Mouse (Mus musculus) stomach, embryonic 14.5 days (tissue): ENCODE results near the gene Dusp15. TPM values are rescaled to one million over a fixed set of nuclear protein-coding genes. Genes with fewer than 3 reads are reported as not detected.
A peak's percentile ranks its signal among the peaks of the same experiment; 100 is the strongest.

Source experiments
- ATAC-seq: fragments of 200-750 bp; cut with Nextera tagmentation; 2 replicates; pipeline ENCODE4 v1.8.0; 2017; ENCODE audit warnings: low read depth, moderate TSS enrichment; ENCODE audit not compliant: insufficient number of reproducible peaks, insufficient read depth, low FRiP score
- H3K27ac ChIP-seq: fragments of 300-500 bp; sonication (generic); 2 replicates; pipeline ENCODE4 v1.5.1; 2014; ENCODE audit warnings: mild to moderate bottlenecking, low read length, moderate library complexity, mixed read lengths
- H3K27me3 ChIP-seq: fragments of 300-500 bp; sonication (generic); 2 replicates; pipeline ENCODE4 v1.6.1; 2014; ENCODE audit warnings: low read length, control low read depth, mixed read lengths; ENCODE audit not compliant: control insufficient read depth, insufficient read depth
- H3K36me3 ChIP-seq: fragments of 300-500 bp; sonication (generic); 2 replicates; pipeline ENCODE4 v1.6.1; 2014; ENCODE audit warnings: mild to moderate bottlenecking, control low read depth, low read length, moderate library complexity, mixed read lengths; ENCODE audit not compliant: control insufficient read depth, insufficient read depth
- H3K4me1 ChIP-seq: fragments of 300-500 bp; sonication (generic); 2 replicates; pipeline ENCODE4 v1.6.1; 2014; ENCODE audit warnings: low read length, control low read depth, mixed read lengths; ENCODE audit not compliant: control insufficient read depth, insufficient read depth
- H3K4me2 ChIP-seq: fragments of 300-500 bp; sonication (generic); replicated peaks from 2 replicates; pipeline ENCODE4 v1.6.1; 2014; ENCODE audit warnings: low read depth, low read length, control low read depth
- H3K4me3 ChIP-seq: fragments of 300-500 bp; sonication (generic); 2 replicates; pipeline ENCODE4 v1.5.1; 2014; ENCODE audit warnings: low read depth, low read length, control low read depth
- H3K9ac ChIP-seq: fragments of 300-500 bp; sonication (generic); replicated peaks from 2 replicates; pipeline ENCODE4 v1.6.1; 2014; ENCODE audit warnings: low read depth, mild to moderate bottlenecking, control low read depth, low read length, moderate library complexity, mixed read lengths
- H3K9me3 ChIP-seq: fragments of 300-500 bp; sonication (generic); 2 replicates; pipeline ENCODE4 v1.6.1; 2016; ENCODE audit warnings: low read depth, low read length, control low read depth; ENCODE audit not compliant: control insufficient read depth
- WGBS: fragments of 180-500 bp; shearing (Covaris S2); extraction: QIAGEN DNeasy Blood & Tissue Kit; methylation state at CpG from one replicate; pipeline ENCODE4 v1.1.7; 2014; 5-methylcytosine and 5-hydroxymethylcytosine counted together
- polyA plus RNA-seq: library from polyadenylated mRNA; unstranded; fragments of >200 nt; fragmentation: Nextera tagmentation; extraction: Ambion mirVana; gene quantifications from 2 replicates; pipeline ENCODE4 v1.2.1, GENCODE M21; 2014

The Dusp15 gene
- polyA plus RNA-seq, 1 experiment from 2014 or later = 0.13 TPM

GRCm38 (mm10) chr2:152905036-152905829, 46.3 kb downstream of the Dusp15 start:
- Histone ChIP-seq H3K4me2 (no peak overlapping the region), H3K27ac (no peak overlapping the region), H3K9me3 (no peaks in the 10 kb centered on the region), H3K4me3 (no peak overlapping the region), H3K36me3 (no peaks in the 10 kb centered on the region), H3K4me1 (peaks cover 19% of the 10 kb centered on the region), H3K9ac (no peak overlapping the region), H3K27me3 (no peaks in the 10 kb centered on the region)
- 44% methylated on average over 11 of the region's 11 CpGs for WGBS
- 0 out of 2 replicates have a peak, but pooled peaks have one; percentile 12 for ATAC-seq

- Histone ChIP-seq H3K27ac (no peak overlapping the region), H3K9ac (no peak overlapping the region), H3K9me3 (no peaks in the 10 kb centered on the region), H3K4me3 (no peak overlapping the region), H3K27me3 (no peaks in the 10 kb centered on the region), H3K4me2 (no peak overlapping the region), H3K36me3 (no peaks in the 10 kb centered on the region), H3K4me1 (peaks cover 19% of the 10 kb centered on the region)
- WGBS = 59% methylated on average over 5 of the region's 5 CpGs
- no peak for ATAC-seq
These were observed 47.3 kb downstream of the Dusp15 start for GRCm38 (mm10) chr2:152904127-152904643.

- 70% methylated on average over 4 of the region's 4 CpGs for WGBS
- no peaks in the 10 kb centered on the region for H3K36me3 ChIP-seq
- ATAC-seq = no peak
- no peak overlapping the region for H3K4me2 ChIP-seq
- peaks cover 19% of the 10 kb centered on the region for H3K4me1 ChIP-seq
- H3K9ac ChIP-seq = no peak overlapping the region
- no peaks in the 10 kb centered on the region for H3K27me3 ChIP-seq
- H3K27ac ChIP-seq = no peak overlapping the region; the same call in 1 of the 2 replicates
- H3K4me3 ChIP-seq = no peak overlapping the region
- H3K9me3 ChIP-seq = no peaks in the 10 kb centered on the region
These were observed 47.9 kb downstream of the Dusp15 start for GRCm38 (mm10) chr2:152903586-152903985.

- Histone ChIP-seq H3K27ac (no peak overlapping the region), H3K36me3 (no peaks in the 10 kb centered on the region), H3K27me3 (no peaks in the 10 kb centered on the region), H3K4me2 (no peak overlapping the region), H3K9me3 (no peaks in the 10 kb centered on the region), H3K9ac (no peak overlapping the region), H3K4me1 (peaks cover 19% of the 10 kb centered on the region), H3K4me3 (no peak overlapping the region)
- no peak for ATAC-seq
- WGBS = 38% methylated on average over 3 of the region's 3 CpGs
These were observed 48.8 kb downstream of the Dusp15 start for GRCm38 (mm10) chr2:152902658-152903057.

GRCm38 (mm10) chr2:152901296-152901695, 50.2 kb downstream of the Dusp15 start:
- no peak for ATAC-seq
- no peaks in the 10 kb centered on the region for H3K27me3 ChIP-seq
- H3K36me3 ChIP-seq = no peaks in the 10 kb centered on the region; the same call in 1 of the 2 replicates
- peaks cover 8% of the 10 kb centered on the region for H3K4me1 ChIP-seq
- H3K9me3 ChIP-seq = no peaks in the 10 kb centered on the region
- H3K4me3 ChIP-seq = no peak overlapping the region
- 91% methylated on average over 15 of the region's 15 CpGs for WGBS
- no peak overlapping the region for H3K4me2 ChIP-seq
- no peak overlapping the region for H3K27ac ChIP-seq
- no peak overlapping the region for H3K9ac ChIP-seq

- WGBS = 66% methylated on average over 6 of the region's 6 CpGs
- Histone ChIP-seq H3K27me3 (no peaks in the 10 kb centered on the region), H3K4me1 (no peaks in the 10 kb centered on the region), H3K36me3 (peaks cover 12% of the 10 kb centered on the region; the same call in 1 of the 2 replicates), H3K4me3 (no peak overlapping the region), H3K9ac (no peak overlapping the region), H3K9me3 (no peaks in the 10 kb centered on the region), H3K4me2 (no peak overlapping the region), H3K27ac (no peak overlapping the region)
- ATAC-seq = no peak
These were observed 52.5 kb downstream of the Dusp15 start for GRCm38 (mm10) chr2:152899011-152899410.

- H3K4me1 ChIP-seq = no peaks in the 10 kb centered on the region
- 88% methylated on average over 3 of the region's 3 CpGs for whole genome bisulfite sequencing
- no peak for ATAC-seq
- no peaks in the 10 kb centered on the region for H3K9me3 ChIP-seq
- peaks cover 32% of the 10 kb centered on the region for H3K36me3 ChIP-seq
- H3K9ac ChIP-seq = no peak overlapping the region
- H3K27me3 ChIP-seq = no peaks in the 10 kb centered on the region
- H3K27ac ChIP-seq = no peak overlapping the region
- H3K4me2 ChIP-seq = no peak overlapping the region
- no peak overlapping the region for H3K4me3 ChIP-seq
These were observed 54.6 kb downstream of the Dusp15 start for GRCm38 (mm10) chr2:152896926-152897325.

GRCm38 (mm10) chr2:152895834-152896233, 55.7 kb downstream of the Dusp15 start:
- no peaks in the 10 kb centered on the region for H3K4me1 ChIP-seq
- no peaks in the 10 kb centered on the region for H3K9me3 ChIP-seq
- H3K27me3 ChIP-seq = no peaks in the 10 kb centered on the region
- ATAC-seq = no peak
- no peak overlapping the region for H3K4me2 ChIP-seq
- WGBS = 93% methylated on average over 9 of the region's 9 CpGs
- no peak overlapping the region for H3K4me3 ChIP-seq
- no peak overlapping the region for H3K27ac ChIP-seq
- H3K36me3 ChIP-seq = peaks cover 43% of the 10 kb centered on the region
- H3K9ac ChIP-seq = no peak overlapping the region
